Mouse (Mus musculus): ENCODE measurements around the gene Ppp5c. TPM values are rescaled to one million over a fixed set of nuclear protein-coding genes. Genes with fewer than 3 reads are reported as not detected.

Gene Ppp5c
- total RNA-seq (2012; rRNA removed) = 128 and 130 TPM in 2 replicates
- total RNA-seq (2014; rRNA removed) = 117 and 125 TPM in 2 replicates
- 223 and 249 TPM in 2 replicates for polyA plus RNA-seq (2012; ENCODE audit: insufficient read length, low read depth)

DNA sequence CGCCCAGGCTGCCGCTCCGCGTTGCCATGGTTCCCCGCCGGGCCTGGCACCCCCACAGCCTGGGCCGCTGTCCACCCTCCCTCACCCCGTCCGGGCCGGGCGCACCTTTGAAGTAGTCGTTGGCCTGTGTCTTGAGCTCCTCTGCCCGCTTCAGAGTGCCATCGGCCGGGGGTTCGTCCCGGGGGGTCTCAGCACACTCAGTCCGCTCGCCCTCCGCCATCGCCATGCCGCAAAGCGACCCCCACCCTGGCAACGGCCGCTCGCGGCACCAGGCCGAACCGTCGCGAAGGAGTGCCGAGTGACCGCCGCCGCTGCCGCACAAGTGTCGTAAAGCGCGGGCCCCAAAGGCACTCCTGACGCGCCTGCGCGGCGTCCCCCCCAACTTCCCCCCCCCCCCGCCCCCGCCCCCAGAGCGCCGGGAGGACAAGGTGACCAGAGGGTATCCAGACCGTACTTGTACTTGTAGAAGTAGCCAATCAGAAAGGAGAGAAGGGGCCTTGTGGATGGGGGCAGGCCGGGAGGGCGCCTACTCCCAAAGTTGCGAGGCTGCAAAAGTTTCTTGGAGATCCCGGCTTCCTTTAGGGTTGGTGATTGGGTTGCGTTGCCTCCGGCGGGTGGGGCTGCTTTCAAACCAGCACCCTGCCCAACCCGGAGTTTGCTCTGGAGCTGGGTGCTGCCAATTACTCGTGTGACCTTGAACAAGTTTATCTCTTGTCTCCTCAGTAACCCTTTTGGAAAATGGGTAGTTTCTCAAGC, at the start of gene Ppp5c:
Gene Ppp5c (minus strand): TSS at position 337 of the 756 bp plus-strand sequence.
- Histone ChIP-seq H3K9me3 (replicated peaks; ENCODE audit: low read length) (no peaks in the 10 kb centered on the region), H3K4me1 (ENCODE audit: control insufficient read depth in 1 of 2, insufficient read depth in 2 of 2) (peaks cover 17 to 36% of the 10 kb centered on the region in 2 experiments), H3K79me2 (replicated peaks; ENCODE audit: control insufficient read depth, extremely low read depth, insufficient read depth, poor library complexity, severe bottlenecking) (peaks cover 42% of the 10 kb centered on the region), H3K27me3 (replicated peaks) (peaks cover 4% of the 10 kb centered on the region), H3K9ac (ENCODE audit: insufficient read depth, low read depth) (peak within 1 kb of the TSS; percentile 80), H3K4me3 (replicated peaks in 1 of 3; ENCODE audit: low read depth in 2 of 3, low read length in 2 of 3, poor library complexity in 1 of 3) (peak within 1 kb of the TSS; percentile 80 to 94 (median 94)), H3K27ac (ENCODE audit: insufficient read depth, low read depth) (peak within 1 kb of the TSS; percentile 48), H3K4me2 (ENCODE audit: insufficient read depth, low read depth, poor library complexity, severe bottlenecking) (peak within 1 kb of the TSS; percentile 95), H3K36me3 (replicated peaks in 1 of 2; ENCODE audit: control insufficient read depth in 1 of 2, insufficient read depth in 1 of 2, low read length in 1 of 2) (peaks cover 10 to 21% of the 10 kb centered on the region in 2 experiments)
- in situ Hi-C loops (cut with MboI; ENCODE audit: low pct_ligation_motif_present, low pct_unique_long_range_greater_than_20kb, low sequenced_read_pairs) (no loop called here), dilution Hi-C loops (cut with MboI; ENCODE audit: extremely low pct_ligation_motif_present, extremely low pct_unique_long_range_greater_than_20kb, low sequenced_read_pairs) (no loop called here)
- TF ChIP-seq ZMIZ1 (IDR thresholded peaks at IDR 0.05; ENCODE audit: low read depth, low read length) (peak; percentile 62; the same call in 1 of the 2 replicates), POLR2A (IDR thresholded peaks at IDR 0.05; ENCODE audit: low read depth, low read length) (peak; percentile 69), JUND (conservative IDR thresholded peaks at IDR 0.05; ENCODE audit: low read depth, low read length) (no peak), ETS1 (conservative IDR thresholded peaks at IDR 0.05; ENCODE audit: low read depth, low read length) (no peak), ELF1 (IDR thresholded peaks at IDR 0.05; ENCODE audit: low read depth, low read length) (peak; percentile 31; the same call in 1 of the 2 replicates), PAX5 (IDR thresholded peaks at IDR 0.05; ENCODE audit: low read length) (no peak), MAX (IDR thresholded peaks at IDR 0.05; ENCODE audit: low read length) (peak; percentile 63), TCF12 (IDR thresholded peaks at IDR 0.05; ENCODE audit: low read depth, low read length) (peak; percentile 58; the same call in 1 of the 2 replicates), SIN3A (IDR thresholded peaks at IDR 0.05; ENCODE audit: low read length) (peak; percentile 59; the same call in 1 of the 2 replicates), RCOR1 (conservative IDR thresholded peaks at IDR 0.05; ENCODE audit: low read depth, low read length) (no peak; the same call in 1 of the 2 replicates), HCFC1 (IDR thresholded peaks at IDR 0.05; ENCODE audit: low read depth, low read length) (peak; percentile 74), KAT2A (IDR thresholded peaks at IDR 0.05; ENCODE audit: insufficient replicate concordance, low read length) (0 out of 2 replicates have a peak, but pooled peaks have one; percentile 63), MAZ (IDR thresholded peaks at IDR 0.05; ENCODE audit: low read depth, low read length) (peak; percentile 99), IRF4 (IDR thresholded peaks at IDR 0.05; ENCODE audit: low read depth, low read length) (peak; percentile 52; the same call in 1 of the 2 replicates), BHLHE40 (IDR thresholded peaks at IDR 0.05; ENCODE audit: low read depth, low read length) (no peak), NRF1 (IDR thresholded peaks at IDR 0.05; ENCODE audit: low read depth, low read length) (peak; percentile 83), ZC3H11A (IDR thresholded peaks at IDR 0.05; ENCODE audit: low read depth, low read length) (no peak)
- peak; percentile 86 for DNase-seq (ENCODE audit: extremely low read depth)

DNA sequence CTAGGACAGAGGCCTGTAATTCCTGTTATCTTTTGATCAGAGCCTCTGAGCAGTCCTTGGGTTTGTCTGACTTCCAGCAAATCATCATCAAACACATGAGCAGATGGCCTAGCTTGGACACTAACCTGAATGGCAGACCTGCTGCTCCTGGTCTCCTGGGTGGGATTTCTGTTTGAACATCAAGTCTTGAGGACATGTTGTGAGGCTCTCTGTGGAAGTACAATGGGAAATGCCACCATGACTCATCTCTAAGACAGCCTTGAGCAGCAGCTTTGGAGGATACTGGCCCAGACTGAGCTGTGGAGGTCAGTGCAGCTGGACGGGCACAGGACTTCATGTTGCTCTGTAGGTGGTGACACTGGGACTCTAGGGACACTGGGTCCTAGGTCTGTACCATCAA, 48.8 kb upstream of the Ppp5c start:
- Histone ChIP-seq H3K4me1 (ENCODE audit: control insufficient read depth in 1 of 2, insufficient read depth in 2 of 2) (no peaks in the 10 kb centered on the region), H3K9ac (ENCODE audit: insufficient read depth, low read depth) (no peak overlapping the region), H3K9me3 (replicated peaks; ENCODE audit: low read length) (no peaks in the 10 kb centered on the region), H3K27me3 (replicated peaks) (peaks cover 32% of the 10 kb centered on the region), H3K79me2 (replicated peaks; ENCODE audit: control insufficient read depth, extremely low read depth, insufficient read depth, poor library complexity, severe bottlenecking) (no peaks in the 10 kb centered on the region), H3K36me3 (replicated peaks in 1 of 2; ENCODE audit: control insufficient read depth in 1 of 2, insufficient read depth in 1 of 2, low read length in 1 of 2) (no peaks in the 10 kb centered on the region), H3K27ac (ENCODE audit: insufficient read depth, low read depth) (no peak overlapping the region), H3K4me3 (replicated peaks in 1 of 3; ENCODE audit: low read depth in 2 of 3, low read length in 2 of 3, poor library complexity in 1 of 3) (no peak overlapping the region), H3K4me2 (ENCODE audit: insufficient read depth, low read depth, poor library complexity, severe bottlenecking) (no peak overlapping the region)
- no peak for DNase-seq (ENCODE audit: extremely low read depth)
- dilution Hi-C loops (cut with MboI; ENCODE audit: extremely low pct_ligation_motif_present, extremely low pct_unique_long_range_greater_than_20kb, low sequenced_read_pairs) (no loop called here), in situ Hi-C loops (cut with MboI; ENCODE audit: low pct_ligation_motif_present, low pct_unique_long_range_greater_than_20kb, low sequenced_read_pairs) (no loop called here)
- TF ChIP-seq ELF1 (IDR thresholded peaks at IDR 0.05; ENCODE audit: low read depth, low read length) = no peak
- no peak for TF ChIP-seq USF2 (conservative IDR thresholded peaks at IDR 0.05; ENCODE audit: low read depth, low read length)
- no peak for TF ChIP-seq KAT2A (IDR thresholded peaks at IDR 0.05; ENCODE audit: insufficient replicate concordance, low read length)
- no peak for TF ChIP-seq MAX (IDR thresholded peaks at IDR 0.05; ENCODE audit: low read length)
- TF ChIP-seq UBTF (IDR thresholded peaks at IDR 0.05; ENCODE audit: low read depth, low read length) = no peak
- no peak for TF ChIP-seq NRF1 (IDR thresholded peaks at IDR 0.05; ENCODE audit: low read depth, low read length)
- no peak for TF ChIP-seq EP300 (IDR thresholded peaks at IDR 0.05; ENCODE audit: low read length)
- no peak for TF ChIP-seq MAZ (IDR thresholded peaks at IDR 0.05; ENCODE audit: low read depth, low read length)
- no peak for TF ChIP-seq NELFE (IDR thresholded peaks at IDR 0.05; ENCODE audit: low read depth, low read length)
- TF ChIP-seq PAX5 (IDR thresholded peaks at IDR 0.05; ENCODE audit: low read length) = no peak
- no peak for TF ChIP-seq USF1 (IDR thresholded peaks at IDR 0.05; ENCODE audit: low read depth, low read length)
- no peak for TF ChIP-seq IRF4 (IDR thresholded peaks at IDR 0.05; ENCODE audit: low read depth, low read length)
- no peak for TF ChIP-seq ZMIZ1 (IDR thresholded peaks at IDR 0.05; ENCODE audit: low read depth, low read length)
- TF ChIP-seq ZC3H11A (IDR thresholded peaks at IDR 0.05; ENCODE audit: low read depth, low read length) = no peak
- TF ChIP-seq CTCF (conservative IDR thresholded peaks at IDR 0.05 in 1 of 2, IDR thresholded peaks at IDR 0.05 in 1 of 2; ENCODE audit: low read depth in 2 of 2, low read length in 2 of 2) = no peak
